Mouse (Mus musculus): ENCODE results near the gene Sumf1. TPM values are rescaled to one million over a fixed set of nuclear protein-coding genes. Genes with fewer than 3 reads are reported as not detected.

Sumf1 gene
- polyA plus RNA-seq (2014; fragmentation: Nextera tagmentation; extraction: Ambion mirVana): 16.2 and 17.6 TPM in 2 replicates

GRCm38 (mm10) chr6:108184847-108185684 lies at the start of gene Sumf1:
TSS of gene Sumf1 (minus strand) at chr6:108185582.
- 3% methylated on average over 49 of the region's 49 CpGs for WGBS
- Histone ChIP-seq H3K4me3 (ENCODE audit: low read depth, low read length) (peak within 1 kb of the TSS; percentile 88), H3K9me3 (ENCODE audit: control insufficient read depth, low read length) (no peaks in the 10 kb centered on the region), H3K4me1 (replicated peaks; ENCODE audit: control insufficient read depth, insufficient read depth, low read length) (peaks cover 4% of the 10 kb centered on the region; the same call in 1 of the 2 replicates), H3K27me3 (replicated peaks; ENCODE audit: control insufficient read depth, insufficient read depth, low read length) (no peaks in the 10 kb centered on the region), H3K9ac (ENCODE audit: low read depth, low read length) (peak within 1 kb of the TSS; percentile 82), H3K27ac (ENCODE audit: low read depth, low read length) (0 out of 2 replicates have a peak within 1 kb of the TSS, but pooled peaks have one; percentile 5), H3K4me2 (peak within 1 kb of the TSS; percentile 92), H3K36me3 (ENCODE audit: control insufficient read depth, insufficient read depth, low read length) (no peaks in the 10 kb centered on the region; the same call in 1 of the 2 replicates)
- DNase-seq (ENCODE audit: low spot score): peak; percentile 84
- peak; percentile 90 for ATAC-seq (replicated peaks; ENCODE audit: low FRiP score)

DNA sequence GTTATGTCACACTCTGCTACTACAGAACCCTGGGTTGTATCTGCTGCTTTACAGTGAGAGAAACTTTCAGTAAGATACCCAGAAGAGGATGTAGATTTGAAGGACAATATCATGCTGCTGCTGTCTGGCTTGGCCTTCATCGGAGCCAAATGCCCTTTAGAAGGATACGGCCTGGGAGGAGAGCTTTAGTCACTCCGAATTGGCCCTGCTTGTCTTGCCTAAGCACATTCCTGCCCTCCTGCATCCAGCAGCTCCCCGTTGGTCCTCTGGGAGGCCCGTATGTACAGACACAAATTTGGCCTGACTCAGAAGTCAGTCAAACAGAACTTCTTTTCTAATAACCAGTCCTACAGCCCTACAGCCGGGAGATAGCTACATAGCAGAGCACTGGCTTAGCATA lies 49.2 kb upstream of the Sumf1 start:
- ATAC-seq (replicated peaks; ENCODE audit: low FRiP score) (no peak), DNase-seq (ENCODE audit: low spot score) (no peak)
- no peak overlapping the region for H3K4me3 ChIP-seq (ENCODE audit: low read depth, low read length)
- peaks cover 42% of the 10 kb centered on the region for H3K4me1 ChIP-seq (replicated peaks; ENCODE audit: control insufficient read depth, insufficient read depth, low read length)
- WGBS: 72% methylated on average over 6 of the region's 6 CpGs
- H3K9ac ChIP-seq (ENCODE audit: low read depth, low read length): no peak overlapping the region
- no peaks in the 10 kb centered on the region for H3K9me3 ChIP-seq (ENCODE audit: control insufficient read depth, low read length)
- H3K27ac ChIP-seq (ENCODE audit: low read depth, low read length): no peak overlapping the region
- no peaks in the 10 kb centered on the region for H3K36me3 ChIP-seq (ENCODE audit: control insufficient read depth, insufficient read depth, low read length)
- no peaks in the 10 kb centered on the region for H3K27me3 ChIP-seq (replicated peaks; ENCODE audit: control insufficient read depth, insufficient read depth, low read length)
- H3K4me2 ChIP-seq: no peak overlapping the region

- H3K27me3 ChIP-seq (replicated peaks; ENCODE audit: control insufficient read depth, insufficient read depth, low read length): no peaks in the 10 kb centered on the region
- H3K4me1 ChIP-seq (replicated peaks; ENCODE audit: control insufficient read depth, insufficient read depth, low read length): peaks cover 38% of the 10 kb centered on the region
- no peaks in the 10 kb centered on the region for H3K36me3 ChIP-seq (ENCODE audit: control insufficient read depth, insufficient read depth, low read length)
- H3K9ac ChIP-seq (ENCODE audit: low read depth, low read length): no peak overlapping the region
- peak overlapping the region; percentile 25 for H3K4me2 ChIP-seq
- peak overlapping the region; percentile 15; the same call in 1 of the 2 replicates for H3K27ac ChIP-seq (ENCODE audit: low read depth, low read length)
- no peak for DNase-seq (ENCODE audit: low spot score)
- 21% methylated on average over 6 of the region's 6 CpGs for WGBS
- H3K4me3 ChIP-seq (ENCODE audit: low read depth, low read length): no peak overlapping the region
- H3K9me3 ChIP-seq (ENCODE audit: control insufficient read depth, low read length): no peaks in the 10 kb centered on the region
- peak; percentile 50; the same call in 1 of the 2 replicates for ATAC-seq (replicated peaks; ENCODE audit: low FRiP score)
These were observed 47.7 kb upstream of the Sumf1 start for GRCm38 (mm10) chr6:108233070-108233469.

DNA sequence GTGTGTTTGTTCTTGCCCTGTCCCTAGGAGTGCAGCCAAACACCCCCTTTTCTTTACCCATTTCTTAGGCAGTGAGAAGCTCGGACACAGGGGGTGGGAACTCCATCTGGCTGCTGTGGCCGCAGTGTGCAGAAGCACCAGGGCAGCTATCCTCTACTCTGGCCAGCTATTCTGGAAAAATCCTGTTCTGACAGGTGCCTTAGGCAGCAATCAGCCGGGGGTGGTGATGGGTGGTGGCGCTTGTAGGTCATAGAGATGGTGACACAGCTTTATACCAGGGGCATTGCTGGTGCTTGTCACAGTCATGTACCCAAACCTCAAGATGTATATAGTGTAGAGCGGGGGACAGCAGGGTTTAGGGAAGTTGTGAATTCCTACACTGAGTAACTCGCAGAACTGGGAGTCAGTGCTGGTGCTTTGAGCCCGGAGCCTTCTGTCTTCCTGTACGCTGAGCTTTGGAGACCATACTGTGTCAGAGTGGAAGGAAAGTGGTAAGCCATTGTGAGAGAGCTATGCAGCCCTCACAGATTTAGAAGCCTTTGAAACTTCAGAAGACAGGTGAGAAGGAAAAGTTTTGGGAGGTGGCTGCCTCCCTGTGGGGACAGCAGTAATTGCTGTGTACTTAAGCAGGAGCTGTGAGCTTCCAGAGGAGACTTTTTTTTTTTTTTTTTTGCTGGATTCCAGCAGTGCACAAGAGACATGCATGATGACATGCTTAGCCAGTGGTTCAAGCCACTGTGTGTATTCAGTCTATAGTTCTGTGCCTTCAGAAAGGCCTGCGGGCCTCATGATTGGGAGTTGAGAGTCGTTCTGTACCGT lies 46.7 kb upstream of the Sumf1 start:
- no peaks in the 10 kb centered on the region for H3K36me3 ChIP-seq (ENCODE audit: control insufficient read depth, insufficient read depth, low read length)
- 65% methylated on average over 11 of the region's 11 CpGs for WGBS
- H3K9me3 ChIP-seq (ENCODE audit: control insufficient read depth, low read length): no peaks in the 10 kb centered on the region
- no peaks in the 10 kb centered on the region for H3K27me3 ChIP-seq (replicated peaks; ENCODE audit: control insufficient read depth, insufficient read depth, low read length)
- no peak overlapping the region for H3K9ac ChIP-seq (ENCODE audit: low read depth, low read length)
- H3K4me3 ChIP-seq (ENCODE audit: low read depth, low read length): no peak overlapping the region
- H3K27ac ChIP-seq (ENCODE audit: low read depth, low read length): no peak overlapping the region
- H3K4me2 ChIP-seq: no peak overlapping the region
- peaks cover 34% of the 10 kb centered on the region for H3K4me1 ChIP-seq (replicated peaks; ENCODE audit: control insufficient read depth, insufficient read depth, low read length)
- DNase-seq (ENCODE audit: low spot score): no peak
- ATAC-seq (replicated peaks; ENCODE audit: low FRiP score): 0 out of 2 replicates have a peak, but pooled peaks have one; percentile 8

DNA sequence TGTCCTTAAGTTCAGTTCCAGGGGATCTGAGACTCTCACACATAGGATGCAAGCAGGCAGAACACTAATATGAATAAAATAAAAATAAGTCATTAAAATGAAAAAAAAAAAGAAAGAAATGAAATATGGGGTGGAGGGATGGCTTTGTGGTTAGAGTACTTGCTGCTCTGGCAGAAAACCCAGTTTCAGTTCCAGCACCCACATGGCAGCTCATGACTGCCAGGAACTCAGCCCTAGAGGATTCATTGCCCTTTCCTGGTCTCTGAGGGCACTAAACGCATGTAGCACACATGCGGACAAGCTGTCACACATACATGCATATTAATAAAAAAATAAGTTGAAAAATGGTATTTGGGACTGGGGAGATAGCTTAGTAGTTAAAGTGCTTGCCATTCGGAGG lies 45.2 kb upstream of the Sumf1 start:
- Histone ChIP-seq H3K9me3 (ENCODE audit: control insufficient read depth, low read length) (no peaks in the 10 kb centered on the region), H3K27me3 (replicated peaks; ENCODE audit: control insufficient read depth, insufficient read depth, low read length) (no peaks in the 10 kb centered on the region), H3K4me3 (ENCODE audit: low read depth, low read length) (no peak overlapping the region), H3K27ac (ENCODE audit: low read depth, low read length) (no peak overlapping the region), H3K36me3 (ENCODE audit: control insufficient read depth, insufficient read depth, low read length) (no peaks in the 10 kb centered on the region), H3K4me1 (replicated peaks; ENCODE audit: control insufficient read depth, insufficient read depth, low read length) (peaks cover 24% of the 10 kb centered on the region), H3K9ac (ENCODE audit: low read depth, low read length) (no peak overlapping the region), H3K4me2 (no peak overlapping the region)
- 89% methylated on average over 3 of the region's 3 CpGs for WGBS
- DNase-seq (ENCODE audit: low spot score) (no peak), ATAC-seq (replicated peaks; ENCODE audit: low FRiP score) (no peak)

GRCm38 (mm10) chr6:108228601-108229000 lies 43.2 kb upstream of the Sumf1 start:
- no peak for ATAC-seq (replicated peaks; ENCODE audit: low FRiP score)
- DNase-seq (ENCODE audit: low spot score): no peak
- Histone ChIP-seq H3K27ac (ENCODE audit: low read depth, low read length) (no peak overlapping the region), H3K4me1 (replicated peaks; ENCODE audit: control insufficient read depth, insufficient read depth, low read length) (peaks cover 21% of the 10 kb centered on the region), H3K9me3 (ENCODE audit: control insufficient read depth, low read length) (no peaks in the 10 kb centered on the region), H3K27me3 (replicated peaks; ENCODE audit: control insufficient read depth, insufficient read depth, low read length) (no peaks in the 10 kb centered on the region), H3K36me3 (ENCODE audit: control insufficient read depth, insufficient read depth, low read length) (no peaks in the 10 kb centered on the region), H3K4me2 (no peak overlapping the region), H3K4me3 (ENCODE audit: low read depth, low read length) (no peak overlapping the region), H3K9ac (ENCODE audit: low read depth, low read length) (no peak overlapping the region)
- WGBS: 48% methylated on average over 2 of the region's 2 CpGs

- Histone ChIP-seq H3K9me3 (ENCODE audit: control insufficient read depth, low read length) (no peaks in the 10 kb centered on the region), H3K9ac (ENCODE audit: low read depth, low read length) (no peak overlapping the region), H3K27me3 (replicated peaks; ENCODE audit: control insufficient read depth, insufficient read depth, low read length) (no peaks in the 10 kb centered on the region), H3K4me1 (replicated peaks; ENCODE audit: control insufficient read depth, insufficient read depth, low read length) (peaks cover 16% of the 10 kb centered on the region), H3K4me2 (no peak overlapping the region), H3K4me3 (ENCODE audit: low read depth, low read length) (no peak overlapping the region), H3K27ac (ENCODE audit: low read depth, low read length) (no peak overlapping the region), H3K36me3 (ENCODE audit: control insufficient read depth, insufficient read depth, low read length) (no peaks in the 10 kb centered on the region)
- WGBS: 74% methylated on average over 6 of the region's 6 CpGs
- ATAC-seq (replicated peaks; ENCODE audit: low FRiP score) (no peak), DNase-seq (ENCODE audit: low spot score) (no peak)
These were observed 42.7 kb upstream of the Sumf1 start for GRCm38 (mm10) chr6:108228048-108228447.

DNA sequence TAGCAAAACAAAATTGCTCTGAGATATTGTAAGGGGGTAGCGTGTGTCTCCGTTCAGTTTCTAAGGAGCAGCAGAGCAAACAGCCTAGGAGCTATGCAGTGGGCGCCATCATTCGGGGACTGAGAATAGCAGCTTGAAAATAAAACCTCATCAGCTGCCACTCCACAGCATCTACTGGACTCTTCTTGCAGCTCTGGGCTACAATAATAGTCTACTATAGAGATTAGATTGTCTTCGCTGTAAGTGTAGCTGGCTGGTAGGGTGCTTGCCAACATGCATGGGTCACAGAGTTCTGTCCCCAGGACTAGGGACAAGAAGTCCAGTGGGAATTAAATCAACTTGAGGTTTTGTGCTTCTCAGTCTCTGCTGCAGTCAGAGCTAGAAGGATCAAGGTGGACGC lies 42.1 kb upstream of the Sumf1 start:
- Histone ChIP-seq H3K9me3 (ENCODE audit: control insufficient read depth, low read length) (no peaks in the 10 kb centered on the region), H3K4me1 (replicated peaks; ENCODE audit: control insufficient read depth, insufficient read depth, low read length) (peaks cover 10% of the 10 kb centered on the region), H3K4me2 (no peak overlapping the region), H3K9ac (ENCODE audit: low read depth, low read length) (no peak overlapping the region), H3K27me3 (replicated peaks; ENCODE audit: control insufficient read depth, insufficient read depth, low read length) (no peaks in the 10 kb centered on the region), H3K36me3 (ENCODE audit: control insufficient read depth, insufficient read depth, low read length) (no peaks in the 10 kb centered on the region), H3K4me3 (ENCODE audit: low read depth, low read length) (no peak overlapping the region), H3K27ac (ENCODE audit: low read depth, low read length) (no peak overlapping the region)
- ATAC-seq (replicated peaks; ENCODE audit: low FRiP score) (no peak), DNase-seq (ENCODE audit: low spot score) (no peak)
- WGBS: 81% methylated on average over 6 of the region's 6 CpGs

Measured in liver, embryonic 11.5 days (tissue).